Mouse (Mus musculus) hindbrain, embryonic 14.5 days (tissue): Measurements from ENCODE around the gene Elmo2. TPM values are rescaled to one million over a fixed set of nuclear protein-coding genes. Genes with fewer than 3 reads are reported as not detected.

Source experiments
- ATAC-seq: fragments of 200-750 bp; cut with Nextera tagmentation; 2 replicates; pipeline ENCODE4 v1.8.0; 2017; ENCODE audit warnings: moderate number of reproducible peaks, mild to moderate bottlenecking, moderate TSS enrichment, moderate library complexity; ENCODE audit not compliant: low FRiP score
- DNase-seq: peaks from one replicate; pipeline ENCODE4 v3.0.0-alpha.2; 2015; ENCODE audit warnings: low spot score
- H3K27ac ChIP-seq: fragments of 300-500 bp; sonication (generic); 2 replicates; pipeline ENCODE4 v1.5.1; 2014; ENCODE audit warnings: mild to moderate bottlenecking, moderate library complexity
- H3K27me3 ChIP-seq: fragments of 300-500 bp; sonication (generic); 2 replicates; pipeline ENCODE4 v1.6.1; 2014; ENCODE audit warnings: mild to moderate bottlenecking, low read length, mixed read lengths; ENCODE audit not compliant: control insufficient read depth, insufficient read depth
- H3K36me3 ChIP-seq: fragments of 300-500 bp; sonication (generic); replicated peaks from 2 replicates; pipeline ENCODE4 v1.6.1; 2014; ENCODE audit not compliant: control insufficient read depth, insufficient read depth
- H3K4me1 ChIP-seq: fragments of 300-500 bp; sonication (generic); replicated peaks from 2 replicates; pipeline ENCODE4 v1.6.1; 2014; ENCODE audit warnings: antibody characterized with exemption, low read length, mixed read lengths; ENCODE audit not compliant: control insufficient read depth, insufficient read depth
- H3K4me2 ChIP-seq: fragments of 300-500 bp; sonication (generic); replicated peaks from 2 replicates; pipeline ENCODE4 v1.6.1; 2014; ENCODE audit warnings: mild to moderate bottlenecking, moderate library complexity
- H3K4me3 ChIP-seq: fragments of 300-500 bp; sonication (generic); replicated peaks from 2 replicates; pipeline ENCODE4 v1.5.1; 2014; ENCODE audit warnings: mild to moderate bottlenecking, low read length
- H3K9ac ChIP-seq: fragments of 300-500 bp; sonication (generic); 2 replicates; pipeline ENCODE4 v1.6.1; 2014
- H3K9me3 ChIP-seq: fragments of 300-500 bp; sonication (generic); 2 replicates; pipeline ENCODE4 v1.6.1; 2016; ENCODE audit warnings: low read length; ENCODE audit not compliant: control insufficient read depth
- WGBS: fragments of 180-500 bp; shearing (Covaris S2); extraction: QIAGEN DNeasy Blood & Tissue Kit; methylation state at CpG from one replicate; pipeline ENCODE4 v1.1.7; 2014; 5-methylcytosine and 5-hydroxymethylcytosine counted together
- polyA plus RNA-seq: library from polyadenylated mRNA; unstranded; fragments of >200 nt; fragmentation: Nextera tagmentation; extraction: Ambion mirVana; gene quantifications from 2 replicates; pipeline ENCODE4 v1.2.1, GENCODE M21; 2014

Gene Elmo2
- polyA plus RNA-seq, 1 experiment from 2014 or later = 99.7 TPM

- no peak overlapping the region for H3K27ac ChIP-seq
- no peak for ATAC-seq
Observed at GRCm38 (mm10) chr2:165319503-165319902, 6.8 kb downstream of the Elmo2 start.

GRCm38 (mm10) chr2:165318941-165319340 is 7.3 kb downstream of the Elmo2 start:
- no peak overlapping the region for H3K9ac ChIP-seq
- no peak for ATAC-seq
- H3K4me3 ChIP-seq = no peak overlapping the region
- 83% methylated on average over 7 of the region's 7 CpGs for WGBS
- H3K4me2 ChIP-seq = no peak overlapping the region
- peaks cover 20% of the 10 kb centered on the region for H3K36me3 ChIP-seq
- no peak overlapping the region for H3K27ac ChIP-seq
- no peaks in the 10 kb centered on the region for H3K9me3 ChIP-seq
- peaks cover 46% of the 10 kb centered on the region for H3K4me1 ChIP-seq
- no peaks in the 10 kb centered on the region for H3K27me3 ChIP-seq
- DNase-seq = no peak

More at GRCm38 (mm10) chr2:165319503-165319902, 6.8 kb downstream of the Elmo2 start:
- no peaks in the 10 kb centered on the region for H3K27me3 ChIP-seq
- H3K9ac ChIP-seq = no peak overlapping the region
- H3K4me1 ChIP-seq = peaks cover 51% of the 10 kb centered on the region
- DNase-seq = no peak
- 82% methylated on average over 4 of the region's 4 CpGs for WGBS
- H3K4me2 ChIP-seq = no peak overlapping the region
- no peaks in the 10 kb centered on the region for H3K9me3 ChIP-seq
- H3K36me3 ChIP-seq = peaks cover 15% of the 10 kb centered on the region
- H3K4me3 ChIP-seq = no peak overlapping the region

GRCm38 (mm10) chr2:165317621-165318263 is 8.5 kb downstream of the Elmo2 start:
- WGBS = 36% methylated on average over 16 of the region's 16 CpGs
- H3K27me3 ChIP-seq = no peaks in the 10 kb centered on the region
- ATAC-seq (no peak), DNase-seq (no peak)
- H3K36me3 ChIP-seq = peaks cover 29% of the 10 kb centered on the region
- H3K27ac ChIP-seq = peak overlapping the region; percentile 91
- H3K4me1 ChIP-seq = peaks cover 42% of the 10 kb centered on the region
- no peak overlapping the region for H3K4me3 ChIP-seq
- peak overlapping the region; percentile 49 for H3K9ac ChIP-seq
- H3K9me3 ChIP-seq = no peaks in the 10 kb centered on the region
- peak overlapping the region; percentile 33 for H3K4me2 ChIP-seq

GRCm38 (mm10) chr2:165316837-165317473 is 9.3 kb downstream of the Elmo2 start:
- Histone ChIP-seq H3K9ac (peak overlapping the region; percentile 53), H3K9me3 (no peaks in the 10 kb centered on the region), H3K4me1 (peaks cover 39% of the 10 kb centered on the region), H3K36me3 (peaks cover 36% of the 10 kb centered on the region), H3K27me3 (no peaks in the 10 kb centered on the region), H3K27ac (peak overlapping the region; percentile 91), H3K4me3 (no peak overlapping the region), H3K4me2 (peak overlapping the region; percentile 33)
- DNase-seq = peak; percentile 78
- WGBS = 3% methylated on average over 9 of the region's 9 CpGs
- peak; percentile 89 for ATAC-seq

GRCm38 (mm10) chr2:165316204-165316603 is 10.1 kb downstream of the Elmo2 start:
- no peak for ATAC-seq
- peak overlapping the region; percentile 33; the same call in 1 of the 2 replicates for H3K4me2 ChIP-seq

GRCm38 (mm10) chr2:165314197-165314596 is 12.1 kb downstream of the Elmo2 start:
- H3K27ac ChIP-seq = no peak overlapping the region
- no peak overlapping the region for H3K4me3 ChIP-seq
- 79% methylated on average over 8 of the region's 8 CpGs for WGBS
- ATAC-seq (no peak), DNase-seq (no peak)
- H3K4me1 ChIP-seq = peaks cover 46% of the 10 kb centered on the region
- H3K9me3 ChIP-seq = no peaks in the 10 kb centered on the region
- H3K27me3 ChIP-seq = no peaks in the 10 kb centered on the region
- peaks cover 59% of the 10 kb centered on the region for H3K36me3 ChIP-seq
- H3K4me2 ChIP-seq = no peak overlapping the region
- H3K9ac ChIP-seq = no peak overlapping the region

More at GRCm38 (mm10) chr2:165316204-165316603, 10.1 kb downstream of the Elmo2 start:
- H3K27me3 ChIP-seq = no peaks in the 10 kb centered on the region
- no peak overlapping the region for H3K4me3 ChIP-seq
- peaks cover 43% of the 10 kb centered on the region for H3K36me3 ChIP-seq
- H3K27ac ChIP-seq = peak overlapping the region; percentile 91
- H3K9ac ChIP-seq = peak overlapping the region; percentile 53
- WGBS = 22% methylated on average over 10 of the region's 10 CpGs
- H3K4me1 ChIP-seq = peaks cover 34% of the 10 kb centered on the region
- no peak for DNase-seq
- H3K9me3 ChIP-seq = no peaks in the 10 kb centered on the region

- Histone ChIP-seq H3K9me3 (no peaks in the 10 kb centered on the region), H3K36me3 (peaks cover 76% of the 10 kb centered on the region), H3K27me3 (no peaks in the 10 kb centered on the region), H3K4me3 (no peak overlapping the region), H3K27ac (no peak overlapping the region), H3K9ac (no peak overlapping the region), H3K4me1 (peaks cover 33% of the 10 kb centered on the region), H3K4me2 (no peak overlapping the region)
- WGBS = 73% methylated on average over 7 of the region's 7 CpGs
- ATAC-seq (no peak), DNase-seq (no peak)
Observed at GRCm38 (mm10) chr2:165312381-165312780, 13.9 kb downstream of the Elmo2 start.

GRCm38 (mm10) chr2:165311577-165311976 is 14.7 kb downstream of the Elmo2 start:
- Histone ChIP-seq H3K4me3 (no peak overlapping the region), H3K4me2 (no peak overlapping the region), H3K27ac (0 out of 2 replicates have a peak overlapping the region, but pooled peaks have one; percentile 34), H3K4me1 (peaks cover 25% of the 10 kb centered on the region), H3K36me3 (peaks cover 84% of the 10 kb centered on the region), H3K9ac (no peak overlapping the region), H3K9me3 (no peaks in the 10 kb centered on the region), H3K27me3 (no peaks in the 10 kb centered on the region)
- peak; percentile 52; the same call in 1 of the 2 replicates for ATAC-seq
- WGBS = 50% methylated on average over 12 of the region's 12 CpGs
- DNase-seq = peak; percentile 67

GRCm38 (mm10) chr2:165310818-165311425 is 15.4 kb downstream of the Elmo2 start:
- H3K36me3 ChIP-seq = peaks cover 84% of the 10 kb centered on the region

More at GRCm38 (mm10) chr2:165310818-165311425, 15.4 kb downstream of the Elmo2 start:
- Histone ChIP-seq H3K27me3 (no peaks in the 10 kb centered on the region), H3K9ac (peak overlapping the region; percentile 44), H3K27ac (peak overlapping the region; percentile 49; the same call in 1 of the 2 replicates), H3K4me2 (no peak overlapping the region), H3K4me1 (peaks cover 18% of the 10 kb centered on the region), H3K4me3 (no peak overlapping the region), H3K9me3 (no peaks in the 10 kb centered on the region)
- DNase-seq (no peak), ATAC-seq (0 out of 2 replicates have a peak, but pooled peaks have one; percentile 10)
- WGBS = 44% methylated on average over 13 of the region's 13 CpGs
